Mouse (Mus musculus) limb, embryonic 10.5 days (tissue): ENCODE measurements around the gene Zfp595. TPM values are rescaled to one million over a fixed set of nuclear protein-coding genes. Genes with fewer than 3 reads are reported as not detected.

Experiments used
- DNase-seq: peaks from one replicate; pipeline ENCODE4 v3.0.0-alpha.2; 2017; ENCODE audit warnings: low spot score
- H3K27ac ChIP-seq: fragments of 300-500 bp; sonication (generic); 2 replicates; pipeline ENCODE4 v1.5.1; 2016; ENCODE audit warnings: mild to moderate bottlenecking
- H3K27me3 ChIP-seq: fragments of 300-500 bp; sonication (generic); 2 replicates; pipeline ENCODE4 v1.6.1; 2016; ENCODE audit warnings: low read depth, mild to moderate bottlenecking; ENCODE audit not compliant: poor library complexity, severe bottlenecking
- H3K36me3 ChIP-seq: fragments of 300-500 bp; sonication (generic); 2 replicates; pipeline ENCODE4 v1.6.1; 2016; ENCODE audit warnings: mild to moderate bottlenecking, moderate library complexity
- H3K4me1 ChIP-seq: fragments of 300-500 bp; sonication (generic); 2 replicates; pipeline ENCODE4 v1.6.1; 2016
- H3K4me3 ChIP-seq: fragments of 300-500 bp; sonication (generic); 2 replicates; pipeline ENCODE4 v1.5.1; 2016; ENCODE audit warnings: mild to moderate bottlenecking, moderate library complexity
- H3K9me3 ChIP-seq: fragments of 300-500 bp; sonication (generic); replicated peaks from 2 replicates; pipeline ENCODE4 v1.6.1; 2016; ENCODE audit warnings: mild to moderate bottlenecking
- WGBS: fragments of 180-500 bp; shearing (Covaris S2); methylation state at CpG from one replicate; pipeline ENCODE4 v1.1.7; 2016; 5-methylcytosine and 5-hydroxymethylcytosine counted together
- polyA plus RNA-seq: library from polyadenylated mRNA; unstranded; fragments of >200 nt; fragmentation: Nextera tagmentation; extraction: Ambion mirVana; gene quantifications from 2 replicates; pipeline ENCODE4 v1.2.1, GENCODE M21; 2016

The Zfp595 gene
- polyA plus RNA-seq, 1 experiment from 2014 or later, result 1.7 TPM

GRCm38 (mm10) chr13:67268568-67269369, 63.6 kb downstream of the Zfp595 start:
- H3K4me1 ChIP-seq, result 0 out of 2 replicates have a peak, but pooled peaks cover 2% of the 10 kb centered on the region
- 0 out of 2 replicates have a peak, but pooled peaks cover 3% of the 10 kb centered on the region for H3K9me3 ChIP-seq
- WGBS, result 7% methylated on average over 18 of the region's 18 CpGs
- H3K4me3 ChIP-seq, result peak overlapping the region; percentile 69
- H3K36me3 ChIP-seq, result 0 out of 2 replicates have a peak, but pooled peaks cover 2% of the 10 kb centered on the region
- peak; percentile 61 for DNase-seq
- H3K27ac ChIP-seq, result peak overlapping the region; percentile 67; the same call in 1 of the 2 replicates
- H3K27me3 ChIP-seq, result no peaks in the 10 kb centered on the region

Other genes starting within 250 kb of the Zfp595 start
- 4.9 and 6.8 TPM in 2 replicates for gene Zfp708, start 234.6 kb downstream of the Zfp595 start, polyA plus RNA-seq
- gene Gm28557, start 224.0 kb downstream of the Zfp595 start, polyA plus RNA-seq, result 1.8 and 2.9 TPM in 2 replicates
- gene Rslcan18, start 216.3 kb downstream of the Zfp595 start, polyA plus RNA-seq, result 0.19 and 0.31 TPM in 2 replicates
- gene Zfp759, start 210.9 kb downstream of the Zfp595 start, polyA plus RNA-seq, result 1.5 and 1.9 TPM in 2 replicates
- 6.2 and 6.5 TPM in 2 replicates for gene Rsl1, start 159.4 kb downstream of the Zfp595 start, polyA plus RNA-seq
- gene Zfp455, start 138.1 kb downstream of the Zfp595 start, polyA plus RNA-seq, result 1.5 and 1.9 TPM in 2 replicates
- 0.74 and 1.5 TPM in 2 replicates for gene Zfp458, start 54.1 kb downstream of the Zfp595 start, polyA plus RNA-seq
- gene Zfp457, start 26.1 kb downstream of the Zfp595 start, polyA plus RNA-seq, result 0.24 and 0.50 TPM in 2 replicates
- not detected in 2 replicates for gene Gm28044, start 28.0 kb upstream of the Zfp595 start, polyA plus RNA-seq
- gene Zfp953, start 28.0 kb upstream of the Zfp595 start, polyA plus RNA-seq, result 0.93 and 1.2 TPM in 2 replicates
- 0.35 TPM in 1 of 2 replicates, not detected in the other for gene Gm28041, start 43.2 kb upstream of the Zfp595 start, polyA plus RNA-seq
- 0.78 and 1.2 TPM in 2 replicates for gene Zfp456, start 43.2 kb upstream of the Zfp595 start, polyA plus RNA-seq
- gene Zfp429, start 67.2 kb upstream of the Zfp595 start, polyA plus RNA-seq, result 2.7 and 6.0 TPM in 2 replicates
- gene Zfp459, start 88.8 kb upstream of the Zfp595 start, polyA plus RNA-seq, result 1.2 TPM in 2 replicates
- gene Zfp874a, start 119.1 kb upstream of the Zfp595 start, polyA plus RNA-seq, result 6.8 and 10.1 TPM in 2 replicates
- 1.5 and 2.5 TPM in 2 replicates for gene Zfp874b, start 151.7 kb upstream of the Zfp595 start, polyA plus RNA-seq
- 14.2 and 18.5 TPM in 2 replicates for gene Zfp58, start 168.0 kb upstream of the Zfp595 start, polyA plus RNA-seq
- not detected in 2 replicates for gene Gm26965, start 193.6 kb upstream of the Zfp595 start, polyA plus RNA-seq
- gene Zfp87, start 193.6 kb upstream of the Zfp595 start, polyA plus RNA-seq, result 18.0 and 22.3 TPM in 2 replicates
- gene Zfp748, start 221.3 kb upstream of the Zfp595 start, polyA plus RNA-seq, result 16.4 and 18.5 TPM in 2 replicates